Mouse (Mus musculus) stomach, embryonic 16.5 days (tissue): ENCODE measurements around the gene Slit3. TPM values are rescaled to one million over a fixed set of nuclear protein-coding genes. Genes with fewer than 3 reads are reported as not detected.

Source experiments
- ATAC-seq: fragments of 200-750 bp; cut with Nextera tagmentation; 2 replicates; pipeline ENCODE4 v1.8.0; 2017; ENCODE audit warnings: moderate number of reproducible peaks, moderate TSS enrichment; ENCODE audit not compliant: insufficient read depth, low FRiP score
- H3K27ac ChIP-seq: fragments of 300-500 bp; sonication (generic); 2 replicates; pipeline ENCODE4 v1.5.1; 2014; ENCODE audit warnings: low read length
- H3K27me3 ChIP-seq: fragments of 300-500 bp; sonication (generic); 2 replicates; pipeline ENCODE4 v1.6.1; 2014; ENCODE audit warnings: low read length, control low read depth, mixed read lengths; ENCODE audit not compliant: control insufficient read depth, insufficient read depth
- H3K36me3 ChIP-seq: fragments of 300-500 bp; sonication (generic); 2 replicates; pipeline ENCODE4 v1.6.1; 2014; ENCODE audit warnings: low read length; ENCODE audit not compliant: control insufficient read depth, insufficient read depth
- H3K4me1 ChIP-seq: fragments of 300-500 bp; sonication (generic); 2 replicates; pipeline ENCODE4 v1.6.1; 2014; ENCODE audit warnings: low read length, control low read depth, mixed read lengths; ENCODE audit not compliant: control insufficient read depth, insufficient read depth
- H3K4me2 ChIP-seq: fragments of 300-500 bp; sonication (generic); 2 replicates; pipeline ENCODE4 v1.6.1; 2014; ENCODE audit warnings: low read depth, low read length, mixed read lengths
- H3K4me3 ChIP-seq: fragments of 300-500 bp; sonication (generic); replicated peaks from 2 replicates; pipeline ENCODE4 v1.5.1; 2014; ENCODE audit warnings: mild to moderate bottlenecking, low read length
- H3K9ac ChIP-seq: fragments of 300-500 bp; sonication (generic); 2 replicates; pipeline ENCODE4 v1.6.1; 2014; ENCODE audit warnings: low read length
- H3K9me3 ChIP-seq: fragments of 300-500 bp; sonication (generic); replicated peaks from 2 replicates; pipeline ENCODE4 v1.6.1; 2016; ENCODE audit warnings: low read length, control low read depth; ENCODE audit not compliant: control insufficient read depth
- WGBS: fragments of 180-500 bp; shearing (Covaris S2); extraction: QIAGEN DNeasy Blood & Tissue Kit; methylation state at CpG from one replicate; pipeline ENCODE4 v1.1.7; 2014; 5-methylcytosine and 5-hydroxymethylcytosine counted together
- polyA plus RNA-seq: library from polyadenylated mRNA; unstranded; fragments of >200 nt; fragmentation: Nextera tagmentation; extraction: Ambion mirVana; gene quantifications from 2 replicates; pipeline ENCODE4 v1.2.1, GENCODE M21; 2015

The Slit3 gene
- polyA plus RNA-seq, 1 experiment from 2014 or later, result 9.4 TPM

DNA sequence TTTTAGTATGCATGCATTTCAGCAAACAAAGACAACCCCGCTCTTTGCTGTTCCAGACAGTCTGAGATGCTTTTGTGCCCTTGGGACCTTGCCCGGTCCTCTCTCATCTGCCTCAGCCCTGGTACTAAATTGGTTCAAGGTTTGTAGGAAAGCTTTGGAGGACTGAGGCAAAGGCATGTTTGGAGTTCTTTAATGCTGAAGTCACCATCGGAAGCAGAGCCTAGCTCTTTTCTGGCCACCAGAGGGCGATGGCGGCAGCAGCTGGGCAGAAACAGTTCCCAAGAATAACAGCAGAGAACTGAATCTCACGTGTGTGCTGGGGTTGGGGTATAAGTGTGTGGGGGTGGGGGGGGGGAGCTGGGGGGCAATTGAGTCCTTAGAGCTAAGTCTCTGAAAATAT lies 1.7 kb upstream of the Slit3 start:
- WGBS, result 12% methylated on average over 6 of the region's 6 CpGs
- Histone ChIP-seq H3K36me3 (no peaks in the 10 kb centered on the region), H3K4me1 (peaks cover 19% of the 10 kb centered on the region), H3K9ac (no peak overlapping the region), H3K9me3 (no peaks in the 10 kb centered on the region), H3K27me3 (peaks cover 21% of the 10 kb centered on the region), H3K27ac (no peak overlapping the region), H3K4me3 (no peak overlapping the region), H3K4me2 (no peak overlapping the region)
- ATAC-seq, result no peak

- Histone ChIP-seq H3K9ac (no peak overlapping the region), H3K36me3 (no peaks in the 10 kb centered on the region), H3K4me2 (no peak overlapping the region), H3K4me1 (peaks cover 23% of the 10 kb centered on the region), H3K27ac (no peak overlapping the region), H3K4me3 (no peak overlapping the region), H3K9me3 (no peaks in the 10 kb centered on the region), H3K27me3 (peaks cover 21% of the 10 kb centered on the region)
- 32% methylated on average over 5 of the region's 5 CpGs for WGBS
- no peak for ATAC-seq
These were observed 948 bp upstream of the Slit3 start for GRCm38 (mm10) chr11:35120076-35120475.

- ATAC-seq, result no peak
- Histone ChIP-seq H3K27me3 (peaks cover 21% of the 10 kb centered on the region), H3K4me2 (peak overlapping the region; percentile 78), H3K36me3 (no peaks in the 10 kb centered on the region), H3K4me1 (peaks cover 27% of the 10 kb centered on the region), H3K27ac (no peak overlapping the region; the same call in 1 of the 2 replicates), H3K9ac (peak overlapping the region; percentile 75), H3K4me3 (peak overlapping the region; percentile 62), H3K9me3 (no peaks in the 10 kb centered on the region)
- WGBS, result under 1% methylated on average over 26 of the region's 27 CpGs
These were observed 561 bp downstream of the Slit3 start for GRCm38 (mm10) chr11:35121611-35121959.

GRCm38 (mm10) chr11:35122091-35122811 lies 1.2 kb downstream of the Slit3 start:
- peak overlapping the region; percentile 62 for H3K4me3 ChIP-seq
- no peak for ATAC-seq
- no peaks in the 10 kb centered on the region for H3K36me3 ChIP-seq
- H3K27me3 ChIP-seq, result peaks cover 21% of the 10 kb centered on the region
- H3K4me2 ChIP-seq, result peak overlapping the region; percentile 78
- peak overlapping the region; percentile 75 for H3K9ac ChIP-seq
- WGBS, result 2% methylated on average over 23 of the region's 23 CpGs
- peaks cover 27% of the 10 kb centered on the region for H3K4me1 ChIP-seq
- no peak overlapping the region; the same call in 1 of the 2 replicates for H3K27ac ChIP-seq
- no peaks in the 10 kb centered on the region for H3K9me3 ChIP-seq

DNA sequence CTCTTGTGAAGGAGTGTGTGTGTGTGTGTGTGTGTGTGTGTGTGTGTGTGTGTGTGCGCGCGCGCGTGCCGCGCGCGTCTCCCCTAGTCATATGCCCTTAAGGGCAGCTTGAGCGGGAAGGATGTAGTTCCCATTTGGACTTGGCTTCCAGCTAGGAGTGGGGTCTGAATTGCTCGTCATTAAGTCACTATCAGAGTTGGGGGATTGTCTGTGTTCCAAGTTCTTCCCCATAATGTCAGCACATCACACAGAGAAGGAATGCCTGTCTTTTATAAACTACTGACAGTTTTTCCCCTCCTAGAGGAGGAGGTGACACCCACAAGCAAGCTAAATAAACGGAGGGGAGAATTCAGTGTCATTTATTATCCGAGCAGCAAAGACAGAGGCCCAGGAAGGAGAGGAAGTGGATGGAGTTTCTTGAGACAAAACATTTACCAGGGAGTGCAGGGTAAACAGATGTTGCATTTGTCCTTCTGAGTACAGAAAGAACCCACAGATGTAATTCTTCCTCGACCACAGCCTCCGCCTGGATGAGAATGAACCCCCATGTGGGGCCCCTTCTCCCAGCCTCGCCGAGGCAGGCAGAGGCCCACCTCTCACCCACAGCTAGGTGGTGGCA lies 3.6 kb downstream of the Slit3 start:
- peak overlapping the region; percentile 78 for H3K4me2 ChIP-seq
- H3K4me1 ChIP-seq, result peaks cover 27% of the 10 kb centered on the region
- 27% methylated on average over 17 of the region's 17 CpGs for WGBS
- 0 out of 2 replicates have a peak overlapping the region, but pooled peaks have one; percentile 29 for H3K27ac ChIP-seq
- ATAC-seq, result no peak
- H3K36me3 ChIP-seq, result no peaks in the 10 kb centered on the region
- H3K9ac ChIP-seq, result no peak overlapping the region
- peaks cover 21% of the 10 kb centered on the region for H3K27me3 ChIP-seq
- no peaks in the 10 kb centered on the region for H3K9me3 ChIP-seq
- H3K4me3 ChIP-seq, result no peak overlapping the region

DNA sequence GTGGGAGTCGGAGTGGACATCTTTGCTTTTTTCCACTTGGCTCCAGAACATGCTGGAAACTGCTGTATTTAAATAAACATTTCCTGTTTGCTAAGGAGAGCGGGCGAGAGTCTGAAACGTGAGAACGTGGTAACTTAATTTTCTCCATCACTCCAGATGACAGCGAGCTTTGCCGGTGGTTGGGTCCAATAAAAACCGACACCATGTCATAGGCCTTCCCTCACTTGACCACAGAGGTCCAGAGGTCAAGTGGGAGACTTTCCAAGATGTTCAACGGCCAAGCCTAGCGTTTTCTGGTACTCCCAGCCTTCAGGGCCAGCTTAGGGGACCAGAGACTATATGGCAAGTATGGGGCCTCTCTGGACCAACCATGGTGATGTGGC lies 4.1 kb downstream of the Slit3 start:
- Histone ChIP-seq H3K27ac (no peak overlapping the region; the same call in 1 of the 2 replicates), H3K4me3 (no peak overlapping the region), H3K9me3 (no peaks in the 10 kb centered on the region), H3K4me1 (peaks cover 25% of the 10 kb centered on the region), H3K9ac (no peak overlapping the region), H3K27me3 (peaks cover 19% of the 10 kb centered on the region), H3K4me2 (0 out of 2 replicates have a peak overlapping the region, but pooled peaks have one; percentile 78), H3K36me3 (no peaks in the 10 kb centered on the region)
- 27% methylated on average over 10 of the region's 10 CpGs for WGBS
- no peak for ATAC-seq

DNA sequence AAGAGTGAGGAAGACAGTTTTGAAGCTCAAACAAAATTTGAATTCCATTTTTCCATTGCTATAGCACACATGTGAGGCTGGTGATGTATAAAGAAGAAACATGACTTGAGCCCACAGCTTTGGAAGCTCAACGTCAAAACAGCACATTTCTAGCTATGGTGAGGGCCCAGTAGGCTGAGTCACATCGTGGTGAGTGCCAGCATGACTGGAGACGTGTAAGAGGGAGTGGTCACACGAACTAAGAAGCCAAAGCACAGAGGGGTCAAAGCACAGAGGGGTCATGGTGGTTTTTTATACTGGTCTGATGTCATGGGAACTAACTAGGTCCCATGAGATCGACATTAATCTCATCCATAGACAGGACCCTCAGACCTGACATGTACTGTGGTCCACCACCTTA lies 10.7 kb downstream of the Slit3 start:
- Histone ChIP-seq H3K4me3 (no peak overlapping the region), H3K9me3 (no peaks in the 10 kb centered on the region), H3K27me3 (no peaks in the 10 kb centered on the region), H3K4me1 (no peaks in the 10 kb centered on the region), H3K27ac (no peak overlapping the region), H3K36me3 (no peaks in the 10 kb centered on the region), H3K4me2 (no peak overlapping the region), H3K9ac (no peak overlapping the region)
- ATAC-seq, result no peak
- WGBS, result 73% methylated on average over 5 of the region's 5 CpGs

- H3K9ac ChIP-seq, result no peak overlapping the region
- no peak overlapping the region for H3K4me3 ChIP-seq
- H3K27ac ChIP-seq, result no peak overlapping the region
- H3K4me1 ChIP-seq, result no peaks in the 10 kb centered on the region
- H3K9me3 ChIP-seq, result no peaks in the 10 kb centered on the region
- H3K4me2 ChIP-seq, result no peak overlapping the region
- no peaks in the 10 kb centered on the region for H3K27me3 ChIP-seq
- no peaks in the 10 kb centered on the region for H3K36me3 ChIP-seq
- WGBS, result 82% methylated on average over 9 of the region's 9 CpGs
- no peak for ATAC-seq
These were observed 15.6 kb downstream of the Slit3 start for GRCm38 (mm10) chr11:35136625-35137024.

DNA sequence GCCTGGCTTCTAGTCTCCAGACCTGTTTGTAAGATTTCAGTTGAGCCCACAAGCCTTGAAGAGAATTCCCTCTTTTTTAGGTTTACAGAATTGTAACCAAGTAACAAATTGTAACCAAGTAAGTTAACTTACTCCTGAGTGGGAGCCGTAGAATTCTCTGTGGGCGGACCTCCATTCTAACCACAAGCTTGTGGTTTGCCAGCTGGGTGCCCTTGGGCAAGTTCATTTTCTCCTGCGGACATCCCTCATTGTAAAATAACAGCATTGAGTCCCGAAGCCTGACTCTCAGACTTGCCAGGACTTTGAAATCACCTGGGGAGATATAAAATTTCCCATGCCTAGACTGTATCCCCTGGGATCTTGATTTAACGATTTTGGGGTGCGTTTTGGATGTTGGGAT lies 19.1 kb downstream of the Slit3 start:
- no peak for ATAC-seq
- H3K4me2 ChIP-seq, result no peak overlapping the region
- no peak overlapping the region for H3K9ac ChIP-seq
- no peaks in the 10 kb centered on the region for H3K36me3 ChIP-seq
- H3K4me3 ChIP-seq, result no peak overlapping the region
- WGBS, result 86% methylated on average over 6 of the region's 6 CpGs
- H3K4me1 ChIP-seq, result 0 out of 2 replicates have a peak, but pooled peaks cover 6% of the 10 kb centered on the region
- no peak overlapping the region for H3K27ac ChIP-seq
- no peaks in the 10 kb centered on the region for H3K9me3 ChIP-seq
- H3K27me3 ChIP-seq, result no peaks in the 10 kb centered on the region
